Mouse (Mus musculus) forebrain, postnatal 0 days (tissue): ENCODE measurements around the gene Lhx4. TPM values are rescaled to one million over a fixed set of nuclear protein-coding genes. Genes with fewer than 3 reads are reported as not detected.
A peak's percentile ranks its signal among the peaks of the same experiment; 100 is the strongest.

Source experiments
- ATAC-seq: fragments of 200-750 bp; cut with Nextera tagmentation; 2 replicates; pipeline ENCODE4 v1.8.0; 2017; ENCODE audit warnings: mild to moderate bottlenecking, moderate library complexity
- DNase-seq: peaks from one replicate; pipeline ENCODE4 v3.0.0-alpha.2; 2015
- H3K27ac ChIP-seq: fragments of 300-500 bp; sonication (generic); 2 replicates; pipeline ENCODE4 v1.5.1; 2014; ENCODE audit warnings: low read depth, mild to moderate bottlenecking, antibody characterized with exemption, low read length, moderate library complexity, mixed read lengths
- H3K27me3 ChIP-seq: fragments of 300-500 bp; sonication (generic); 2 replicates; pipeline ENCODE4 v1.6.1; 2014; ENCODE audit warnings: mild to moderate bottlenecking, low read length, mixed read lengths; ENCODE audit not compliant: insufficient read depth
- H3K36me3 ChIP-seq: fragments of 300-500 bp; sonication (generic); 2 replicates; pipeline ENCODE4 v1.6.1; 2014; ENCODE audit warnings: mild to moderate bottlenecking, moderate library complexity; ENCODE audit not compliant: insufficient read depth
- H3K4me1 ChIP-seq: fragments of 300-500 bp; sonication (generic); 2 replicates; pipeline ENCODE4 v1.6.1; 2014; ENCODE audit warnings: antibody characterized with exemption; ENCODE audit not compliant: insufficient read depth
- H3K4me2 ChIP-seq: fragments of 300-500 bp; sonication (generic); 2 replicates; pipeline ENCODE4 v1.6.1; 2014; ENCODE audit warnings: low read depth, mild to moderate bottlenecking, moderate library complexity
- H3K4me3 ChIP-seq: fragments of 300-500 bp; sonication (generic); 2 replicates; pipeline ENCODE4 v1.5.1; 2014; ENCODE audit warnings: low read depth, low read length, mixed read lengths
- H3K9ac ChIP-seq: fragments of 300-500 bp; sonication (generic); 2 replicates; pipeline ENCODE4 v1.6.1; 2014; ENCODE audit warnings: mild to moderate bottlenecking
- H3K9me3 ChIP-seq: fragments of 300-500 bp; sonication (generic); 2 replicates; pipeline ENCODE4 v1.6.1; 2016; ENCODE audit warnings: low read length
- CTCF ChIP-seq: sonication (generic); IDR thresholded peaks from 2 replicates; pipeline ENCODE4 v1.5.1; 2016; ENCODE audit warnings: antibody characterized with exemption, control low read depth, low read depth
- WGBS: fragments of 180-500 bp; shearing (Covaris S2); extraction: QIAGEN DNeasy Blood & Tissue Kit; methylation state at CpG from one replicate; pipeline ENCODE4 v1.1.7; 2014; 5-methylcytosine and 5-hydroxymethylcytosine counted together
- polyA plus RNA-seq: library from polyadenylated mRNA; unstranded; fragments of >200 nt; fragmentation: Nextera tagmentation; extraction: Ambion mirVana; gene quantifications from 2 replicates; pipeline ENCODE4 v1.2.1, GENCODE M21; 2015
- total RNA-seq: library from RNA; depleted of rRNA; stranded (reverse); fragments of >200 nt; gene quantifications from 2 replicates; pipeline ENCODE4 v1.2.3, GENCODE M21; 2014; rRNA removed

The Lhx4 gene
- total and polyA plus RNA-seq, 2 experiments from 2014 or later = 0.11 TPM; not detected in 1

DNA sequence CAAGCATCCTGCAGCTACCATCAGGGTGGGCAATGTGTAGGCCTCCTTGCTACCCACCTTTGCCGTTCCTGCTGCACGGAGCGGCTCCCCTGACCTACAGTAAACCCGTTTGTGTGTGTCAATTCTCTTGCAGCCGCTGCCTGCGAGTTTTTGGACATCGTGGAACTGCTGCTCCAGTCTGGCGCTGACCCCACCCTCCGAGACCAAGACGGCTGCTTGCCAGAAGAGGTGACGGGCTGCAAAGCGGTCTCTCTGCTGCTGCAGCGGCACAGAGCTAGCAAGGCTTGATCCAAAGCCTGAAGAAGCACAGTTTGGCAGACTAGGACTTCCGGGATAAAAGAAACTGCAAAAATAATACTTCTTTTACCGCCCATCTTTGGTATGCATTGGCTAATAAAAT is 64.7 kb downstream of the Lhx4 start:
- no peaks in the 10 kb centered on the region for H3K4me1 ChIP-seq
- no peaks in the 10 kb centered on the region for H3K36me3 ChIP-seq
- H3K27ac ChIP-seq = no peak overlapping the region
- DNase-seq = no peak
- ATAC-seq = no peak
- H3K9ac ChIP-seq = no peak overlapping the region
- H3K4me2 ChIP-seq = no peak overlapping the region
- TF ChIP-seq CTCF = no peak
- no peak overlapping the region for H3K4me3 ChIP-seq
- WGBS = 66% methylated on average over 15 of the region's 15 CpGs
- H3K9me3 ChIP-seq = no peaks in the 10 kb centered on the region
- no peaks in the 10 kb centered on the region for H3K27me3 ChIP-seq

DNA sequence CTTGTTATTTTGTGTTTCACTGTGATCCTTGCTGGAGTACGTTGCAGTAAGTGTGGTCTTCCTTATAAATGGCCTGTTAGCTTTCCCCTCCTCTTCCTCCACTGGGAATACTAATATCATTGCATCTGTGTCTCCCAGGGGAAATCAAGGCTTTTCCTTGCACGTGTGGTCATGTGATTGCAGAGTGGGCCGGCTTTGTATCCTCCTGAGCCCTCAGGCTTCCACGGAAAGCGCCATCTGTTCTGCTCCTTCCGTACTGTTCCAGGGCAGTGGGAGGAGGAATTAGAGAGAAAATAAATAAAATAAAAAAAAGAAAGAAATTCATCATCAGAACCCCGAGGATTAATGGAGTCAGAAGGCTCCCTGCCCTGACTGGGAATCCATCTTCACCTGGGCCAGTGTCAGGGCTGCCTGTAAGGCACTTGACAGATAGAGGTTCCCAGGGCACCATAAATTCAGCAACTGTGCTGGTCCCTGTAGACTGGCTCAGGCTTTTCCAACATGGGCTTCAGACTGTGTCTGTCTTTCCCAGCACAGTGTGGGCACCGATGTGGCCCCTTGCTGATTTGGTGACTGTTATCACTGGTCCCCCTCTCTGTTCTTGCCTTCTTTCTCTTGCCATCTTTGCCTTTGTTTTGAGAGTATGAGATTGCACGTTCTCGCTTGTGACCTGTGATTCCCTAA is 70.2 kb downstream of the Lhx4 start:
- H3K4me1 ChIP-seq = no peaks in the 10 kb centered on the region
- H3K27me3 ChIP-seq = no peaks in the 10 kb centered on the region
- H3K4me2 ChIP-seq = no peak overlapping the region
- no peak overlapping the region for H3K9ac ChIP-seq
- H3K4me3 ChIP-seq = no peak overlapping the region
- H3K9me3 ChIP-seq = no peaks in the 10 kb centered on the region
- 52% methylated on average over 10 of the region's 10 CpGs for WGBS
- peak; percentile 38; the same call in 1 of the 2 replicates for ATAC-seq
- peak; percentile 11 for DNase-seq
- H3K36me3 ChIP-seq = no peaks in the 10 kb centered on the region
- no peak for TF ChIP-seq CTCF
- H3K27ac ChIP-seq = no peak overlapping the region

DNA sequence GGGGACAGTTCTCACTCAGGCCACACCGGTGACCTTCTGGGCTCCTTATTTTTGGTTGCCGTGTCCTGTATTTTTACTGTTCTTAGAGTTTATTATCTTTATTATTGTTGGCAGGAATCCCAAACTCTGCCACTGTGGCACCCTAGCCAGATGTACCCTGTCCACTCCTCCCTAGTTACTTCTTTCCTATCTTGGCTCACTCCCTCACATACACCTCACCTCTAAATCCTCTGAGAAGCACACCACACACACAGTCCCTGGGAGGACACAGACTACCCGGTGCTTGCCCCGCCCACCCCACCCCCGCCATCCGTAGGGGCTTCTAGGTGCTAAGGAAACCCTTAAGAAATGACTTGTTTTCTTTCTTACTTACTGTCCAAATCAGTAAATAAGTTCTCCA is 75.9 kb downstream of the Lhx4 start:
- Histone ChIP-seq H3K4me1 (no peaks in the 10 kb centered on the region), H3K27ac (no peak overlapping the region), H3K9ac (no peak overlapping the region), H3K36me3 (peaks cover 4% of the 10 kb centered on the region; the same call in 1 of the 2 replicates), H3K4me2 (no peak overlapping the region), H3K27me3 (no peaks in the 10 kb centered on the region), H3K4me3 (no peak overlapping the region), H3K9me3 (no peaks in the 10 kb centered on the region)
- no peak for TF ChIP-seq CTCF
- no peak for ATAC-seq
- 92% methylated on average over 6 of the region's 6 CpGs for WGBS
- DNase-seq = no peak

DNA sequence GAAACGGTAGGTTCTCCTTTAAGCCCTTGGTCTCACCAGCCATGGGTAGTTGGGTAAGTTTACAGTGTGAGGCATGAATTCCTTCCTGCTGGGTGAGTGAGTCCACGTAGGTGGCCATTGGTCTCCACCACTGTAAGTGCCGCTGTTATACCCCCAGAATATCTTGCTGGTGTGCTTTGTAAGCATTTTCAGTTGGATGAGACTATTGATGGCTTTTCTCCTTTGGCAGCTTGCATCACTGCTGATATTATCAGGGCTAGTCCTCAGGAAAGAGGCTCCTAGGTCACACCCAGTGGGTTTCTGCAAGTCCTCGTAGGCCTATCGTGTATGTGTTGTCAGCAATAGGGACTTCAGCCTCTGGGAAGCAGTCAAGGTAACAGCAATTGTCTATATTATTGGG is 87.5 kb downstream of the Lhx4 start:
- TF ChIP-seq CTCF = no peak
- Histone ChIP-seq H3K4me2 (no peak overlapping the region), H3K27me3 (no peaks in the 10 kb centered on the region), H3K36me3 (no peaks in the 10 kb centered on the region), H3K4me3 (no peak overlapping the region), H3K4me1 (no peaks in the 10 kb centered on the region), H3K9me3 (no peaks in the 10 kb centered on the region), H3K9ac (no peak overlapping the region), H3K27ac (no peak overlapping the region)
- 91% methylated on average over 5 of the region's 5 CpGs for WGBS
- ATAC-seq (no peak), DNase-seq (no peak)

DNA sequence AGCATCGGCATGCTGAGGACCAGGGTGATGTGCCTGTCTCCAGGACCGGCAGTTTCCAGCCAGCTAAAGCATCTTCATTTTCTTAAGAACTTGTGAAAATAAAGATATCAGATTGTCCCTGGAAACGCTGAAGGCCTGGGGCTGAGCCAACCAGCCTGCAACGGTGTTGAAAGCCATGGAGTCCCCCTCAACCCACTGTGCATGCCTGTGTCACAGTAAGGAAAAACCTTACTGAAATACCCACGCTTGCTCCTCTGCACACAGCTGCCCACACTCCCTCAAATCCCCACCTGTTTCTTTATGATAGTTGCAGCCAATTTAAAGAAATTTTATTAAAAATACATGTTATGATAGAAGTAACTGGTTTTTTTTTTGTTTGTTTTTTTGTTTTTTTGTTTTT is 95.2 kb downstream of the Lhx4 start:
- TF ChIP-seq CTCF = no peak
- no peak for DNase-seq
- no peaks in the 10 kb centered on the region for H3K9me3 ChIP-seq

DNA sequence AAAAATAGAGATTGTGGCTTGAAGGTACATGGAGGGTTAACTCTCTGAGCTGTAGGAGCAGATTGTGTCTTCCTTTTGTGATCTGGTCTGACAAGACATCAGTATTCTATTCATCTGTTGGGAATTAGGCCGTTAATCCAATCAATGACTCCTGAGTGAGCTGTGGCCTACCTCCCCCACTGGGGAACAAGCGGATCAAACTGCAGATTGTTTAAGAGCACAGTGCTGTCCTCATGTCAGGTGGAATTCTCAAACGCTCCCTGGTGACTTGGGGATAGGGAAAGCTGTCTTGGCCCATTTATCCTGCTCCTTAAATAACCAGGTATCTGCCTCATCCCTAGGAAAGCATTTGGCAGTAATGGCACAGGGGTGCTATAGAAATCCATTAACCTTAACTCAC is 96.5 kb downstream of the Lhx4 start:
- H3K27me3 ChIP-seq = no peaks in the 10 kb centered on the region
- no peaks in the 10 kb centered on the region for H3K4me1 ChIP-seq
- TF ChIP-seq CTCF = no peak
- no peaks in the 10 kb centered on the region for H3K36me3 ChIP-seq
- no peak overlapping the region for H3K27ac ChIP-seq
- WGBS = 25% methylated on average over 3 of the region's 3 CpGs
- DNase-seq = no peak
- H3K9me3 ChIP-seq = no peaks in the 10 kb centered on the region
- no peak for ATAC-seq
- no peak overlapping the region for H3K4me3 ChIP-seq
- no peak overlapping the region for H3K9ac ChIP-seq
- H3K4me2 ChIP-seq = no peak overlapping the region

More for the DNA sequence above, 95.2 kb downstream of the Lhx4 start:
- no peaks in the 10 kb centered on the region for H3K4me1 ChIP-seq
- H3K27me3 ChIP-seq = no peaks in the 10 kb centered on the region
- 63% methylated on average over 5 of the region's 5 CpGs for WGBS
- H3K4me3 ChIP-seq = no peak overlapping the region
- no peak overlapping the region for H3K4me2 ChIP-seq
- H3K27ac ChIP-seq = no peak overlapping the region
- no peaks in the 10 kb centered on the region for H3K36me3 ChIP-seq
- ATAC-seq = no peak
- no peak overlapping the region for H3K9ac ChIP-seq

DNA sequence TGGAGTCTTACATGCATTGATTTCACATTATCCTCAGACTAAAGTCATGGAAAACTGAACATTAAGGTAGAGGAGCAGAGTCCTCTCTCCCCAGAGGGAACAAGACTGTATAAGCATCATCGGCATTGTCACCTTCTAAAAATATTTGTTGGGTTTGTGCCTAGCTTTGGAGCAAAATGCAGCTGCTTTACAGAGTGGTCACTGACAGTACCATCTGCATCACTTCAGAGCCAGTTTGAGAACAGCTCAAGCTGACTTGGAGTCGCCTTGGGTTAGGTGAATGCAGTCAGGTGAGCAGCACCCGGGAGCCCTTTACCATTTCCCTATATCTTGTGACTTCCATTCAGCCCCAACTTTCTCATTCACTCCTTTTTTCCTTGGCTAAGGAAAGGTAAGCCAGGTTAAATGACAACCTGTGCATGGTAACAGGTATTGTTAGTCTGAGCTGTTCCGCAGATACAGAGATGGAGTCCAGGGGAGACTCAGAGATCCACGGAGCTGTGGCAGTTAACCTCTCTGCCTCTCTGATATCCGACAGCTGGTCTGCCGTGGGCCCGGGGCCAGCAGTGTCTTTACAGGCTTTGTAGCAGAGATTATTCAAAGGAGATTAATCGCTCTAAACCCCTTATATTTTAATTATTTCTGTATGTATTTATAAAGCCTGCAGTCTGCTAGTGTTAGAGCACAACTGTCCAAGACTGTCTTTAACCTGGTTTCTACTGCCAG is 101.2 kb downstream of the Lhx4 start:
- H3K9me3 ChIP-seq = no peaks in the 10 kb centered on the region
- no peaks in the 10 kb centered on the region for H3K36me3 ChIP-seq
- WGBS = 53% methylated on average over 9 of the region's 9 CpGs
- H3K9ac ChIP-seq = no peak overlapping the region
- H3K27ac ChIP-seq = no peak overlapping the region
- H3K4me1 ChIP-seq = no peaks in the 10 kb centered on the region
- DNase-seq (no peak), ATAC-seq (no peak)
- TF ChIP-seq CTCF = no peak
- H3K27me3 ChIP-seq = no peaks in the 10 kb centered on the region
- H3K4me2 ChIP-seq = no peak overlapping the region
- no peak overlapping the region for H3K4me3 ChIP-seq

Other genes starting within 250 kb of the Lhx4 start
- 98.9 and 114 TPM in 2 replicates for gene Acbd6, start 193.6 kb downstream of the Lhx4 start, total RNA-seq
- 143 and 152 TPM in 2 replicates for gene Acbd6, start 193.6 kb downstream of the Lhx4 start, polyA plus RNA-seq
- 26.4 and 35.7 TPM in 2 replicates for gene Qsox1, start 61.2 kb upstream of the Lhx4 start, total RNA-seq
- gene Qsox1, start 61.2 kb upstream of the Lhx4 start, polyA plus RNA-seq = 18.5 and 22.4 TPM in 2 replicates
- 27.8 and 34.1 TPM in 2 replicates for gene Cep350, start 221.6 kb upstream of the Lhx4 start, total RNA-seq
- 5.7 and 10.1 TPM in 2 replicates for gene Cep350, start 221.6 kb upstream of the Lhx4 start, polyA plus RNA-seq